Mouse (Mus musculus): ENCODE data around the gene Rab4a. TPM values are rescaled to one million over a fixed set of nuclear protein-coding genes. Genes with fewer than 3 reads are reported as not detected.
A peak's percentile ranks its signal among the peaks of the same experiment; 100 is the strongest.

Gene Rab4a
- total and polyA plus RNA-seq, 3 experiments = 22.2 to 44.6 TPM; not detected in 1

GRCm38 (mm10) chr8:123768492-123769356, 37.1 kb upstream of the Rab4a start:
- H3K27me3 ChIP-seq (ENCODE audit: control insufficient read depth in 1 of 2, insufficient read depth in 2 of 2, low read length in 2 of 2) = no peaks in the 10 kb centered on the region
- no peaks in the 10 kb centered on the region for H3K79me2 ChIP-seq (ENCODE audit: control insufficient read depth, insufficient read depth, low read length, poor library complexity)
- H3K9me3 ChIP-seq (replicated peaks; ENCODE audit: insufficient read depth, low read length) = no peaks in the 10 kb centered on the region
- no peak overlapping the region for H3K27ac ChIP-seq (ENCODE audit: control insufficient read depth, low read depth, low read length)
- no peak overlapping the region for H3K4me3 ChIP-seq (ENCODE audit: control insufficient read depth in 1 of 2, insufficient read depth in 1 of 2, low read depth in 2 of 2, low read length in 2 of 2)
- H3K9ac ChIP-seq (ENCODE audit: control insufficient read depth, low read depth, low read length, poor library complexity, severe bottlenecking) = no peak overlapping the region
- no peaks in the 10 kb centered on the region for H3K36me3 ChIP-seq (ENCODE audit: control insufficient read depth in 1 of 2, insufficient read depth in 2 of 2, low read length in 2 of 2)
- TF ChIP-seq ZMIZ1 (IDR thresholded peaks at IDR 0.05; ENCODE audit: low read depth, low read length) (no peak), ZC3H11A (IDR thresholded peaks at IDR 0.05; ENCODE audit: low read depth, low read length) (peak; percentile 31; the same call in 1 of the 2 replicates), CTCF (IDR thresholded peaks at IDR 0.05 in 2 of 3, conservative IDR thresholded peaks at IDR 0.05 in 1 of 3; ENCODE audit: control insufficient read depth in 1 of 3, insufficient read depth in 1 of 3, low read depth in 2 of 3, low read length in 3 of 3, poor library complexity in 1 of 3, severe bottlenecking in 1 of 3) (peak; percentile 59 to 81 (median 75)), USF2 (IDR thresholded peaks at IDR 0.05; ENCODE audit: borderline replicate concordance in 1 of 2, insufficient read depth in 1 of 2, low read depth in 1 of 2, low read length in 2 of 2) (no peak), POLR2AphosphoS2 (IDR thresholded peaks at IDR 0.05; ENCODE audit: low read length) (no peak), NELFE (IDR thresholded peaks at IDR 0.05; ENCODE audit: low read depth, low read length) (no peak), SMC3 (IDR thresholded peaks at IDR 0.05; ENCODE audit: low read depth, low read length) (peak; percentile 73), GATA1 (IDR thresholded peaks at IDR 0.05; ENCODE audit: low read depth, low read length) (0 out of 2 replicates have a peak, but pooled peaks have one; percentile 43), HCFC1 (IDR thresholded peaks at IDR 0.05; ENCODE audit: low read depth, low read length) (no peak), NRF1 (IDR thresholded peaks at IDR 0.05; ENCODE audit: insufficient read depth, low read depth, low read length, poor library complexity, severe bottlenecking) (no peak), RAD21 (IDR thresholded peaks at IDR 0.05; ENCODE audit: low read depth, low read length) (peak; percentile 69)
- peak; percentile 67 for DNase-seq (ENCODE audit: low read depth, low spot score)
- H3K4me1 ChIP-seq (ENCODE audit: control insufficient read depth in 1 of 2, insufficient read depth in 2 of 2, low read length in 2 of 2) = 0 out of 4 replicates have a peak, but pooled peaks cover 0 to 5% of the 10 kb centered on the region in 2 experiments

GRCm38 (mm10) chr8:123773468-123773867, 32.3 kb upstream of the Rab4a start:
- H3K36me3 ChIP-seq (ENCODE audit: control insufficient read depth in 1 of 2, insufficient read depth in 2 of 2, low read length in 2 of 2) = no peaks in the 10 kb centered on the region
- H3K27me3 ChIP-seq (ENCODE audit: control insufficient read depth in 1 of 2, insufficient read depth in 2 of 2, low read length in 2 of 2) = no peaks in the 10 kb centered on the region
- no peak overlapping the region for H3K9ac ChIP-seq (ENCODE audit: control insufficient read depth, low read depth, low read length, poor library complexity, severe bottlenecking)

More at GRCm38 (mm10) chr8:123773468-123773867, 32.3 kb upstream of the Rab4a start:
- Histone ChIP-seq H3K9me3 (replicated peaks; ENCODE audit: insufficient read depth, low read length) (no peaks in the 10 kb centered on the region), H3K27ac (ENCODE audit: control insufficient read depth, low read depth, low read length) (no peak overlapping the region), H3K79me2 (ENCODE audit: control insufficient read depth, insufficient read depth, low read length, poor library complexity) (no peaks in the 10 kb centered on the region), H3K4me3 (ENCODE audit: control insufficient read depth in 1 of 2, insufficient read depth in 1 of 2, low read depth in 2 of 2, low read length in 2 of 2) (no peak overlapping the region), H3K4me1 (ENCODE audit: control insufficient read depth in 1 of 2, insufficient read depth in 2 of 2, low read length in 2 of 2) (0 out of 4 replicates have a peak, but pooled peaks cover 0 to 4% of the 10 kb centered on the region in 2 experiments)
- no peak for DNase-seq (ENCODE audit: low read depth, low spot score)
- TF ChIP-seq UBTF (IDR thresholded peaks at IDR 0.05; ENCODE audit: borderline replicate concordance, insufficient read depth, low read depth, low read length) (no peak), E2F4 (IDR thresholded peaks at IDR 0.05; ENCODE audit: borderline replicate concordance, low read depth, low read length) (no peak), ELF1 (IDR thresholded peaks at IDR 0.05; ENCODE audit: low read depth, low read length) (no peak), TAL1 (IDR thresholded peaks at IDR 0.05; ENCODE audit: low read length) (peak; percentile 15; the same call in 1 of the 2 replicates)
